Mouse (Mus musculus) bone marrow macrophage, adult 2 months (primary cell): ENCODE results near the gene Ptpn7.

ENCODE experiments used
- CTCF ChIP-seq: IDR thresholded peaks from 2 replicates; pipeline ENCODE4 v1.5.1; 2012; ENCODE audit warnings: low read depth, mild to moderate bottlenecking, low read length, moderate library complexity
- POLR2A ChIP-seq: IDR thresholded peaks from 2 replicates; pipeline ENCODE4 v1.6.1; 2012; ENCODE audit warnings: mild to moderate bottlenecking, low read depth, low read length, borderline replicate concordance

- TF ChIP-seq CTCF (no peak), POLR2A (no peak)
Measured at GRCm38 (mm10) chr1:135090914-135091313, 41.6 kb upstream of the Ptpn7 start.
